Mouse (Mus musculus) gastrocnemius, postnatal 36 days (tissue): ENCODE results near the gene Slc15a4. TPM values are rescaled to one million over a fixed set of nuclear protein-coding genes. Genes with fewer than 3 reads are reported as not detected.
A peak's percentile ranks its signal among the peaks of the same experiment; 100 is the strongest.

Experiments used
- DNase-seq, 2 experiments: peaks; one replicate each; pipeline ENCODE4 v3.0.0; 2022
- intact Hi-C: fragments of 180-260 bp; cut with DNase I; formaldehyde crosslinking; loops from one replicate; pipeline ENCODE4 v1.15.1; 2025
- total RNA-seq, 2 experiments: library from RNA; stranded (reverse); gene quantifications; 2 replicates each; pipeline ENCODE4 v1.2.3; 2021

Gene Slc15a4
- total RNA-seq, 2 experiments from 2014 or later = 9.9 to 11.5 TPM

GRCm38 (mm10) chr5:127624427-127625213 lies 8.1 kb downstream of the Slc15a4 start:
- intact Hi-C loops = no loop called here
- no peak for DNase-seq

GRCm38 (mm10) chr5:127621108-127621507 lies 11.6 kb downstream of the Slc15a4 start:
- intact Hi-C loops = no loop called here
- DNase-seq = no peak

DNA sequence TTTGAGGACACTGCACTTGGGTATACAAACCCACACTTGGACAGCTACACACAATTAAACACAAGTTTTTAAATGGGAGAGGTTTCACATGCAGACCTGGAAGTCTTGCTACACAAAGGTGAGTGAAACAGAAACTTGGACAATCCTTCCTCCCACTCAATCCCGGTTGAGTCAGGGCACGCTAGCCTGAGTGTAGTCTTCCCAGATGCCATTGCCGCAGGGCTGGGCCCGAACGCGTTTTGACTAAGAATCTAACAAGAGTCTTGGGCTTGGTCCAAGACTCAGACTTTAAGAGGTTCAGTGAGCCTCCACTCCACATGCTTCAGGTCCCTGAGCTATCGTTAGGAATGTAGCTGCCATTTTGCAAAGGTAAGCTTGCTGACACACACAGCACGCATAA lies 12.3 kb downstream of the Slc15a4 start:
- no peak for DNase-seq
- intact Hi-C loops = no loop called here

- no peak for DNase-seq
- intact Hi-C loops = no loop called here
These were observed 13.9 kb downstream of the Slc15a4 start for GRCm38 (mm10) chr5:127618834-127619233.

GRCm38 (mm10) chr5:127616884-127617635 lies 15.6 kb downstream of the Slc15a4 start:
- intact Hi-C loops = no loop called here
- peak; percentile 97 to 98 for DNase-seq

DNA sequence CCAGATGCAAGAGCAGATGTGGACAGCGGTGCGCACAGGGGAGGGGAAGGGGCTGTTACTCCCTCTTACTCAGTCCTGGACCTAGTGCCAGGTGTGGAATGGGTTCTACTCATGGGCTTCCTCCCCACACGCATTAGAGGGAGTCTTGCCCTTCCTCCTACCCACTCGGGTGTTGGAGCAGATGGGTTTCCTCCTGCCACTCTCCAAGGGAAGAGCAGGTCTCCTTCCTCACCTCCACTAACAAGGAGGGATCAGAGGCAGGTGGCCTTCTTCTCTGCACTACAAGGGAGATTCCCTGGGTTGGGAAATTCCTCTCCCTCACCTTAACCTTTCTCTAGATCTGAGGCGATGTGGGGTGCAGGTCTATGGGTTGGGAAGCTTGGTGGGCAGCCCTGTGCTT lies 16.5 kb downstream of the Slc15a4 start:
- intact Hi-C loops = no loop called here
- DNase-seq = no peak

DNA sequence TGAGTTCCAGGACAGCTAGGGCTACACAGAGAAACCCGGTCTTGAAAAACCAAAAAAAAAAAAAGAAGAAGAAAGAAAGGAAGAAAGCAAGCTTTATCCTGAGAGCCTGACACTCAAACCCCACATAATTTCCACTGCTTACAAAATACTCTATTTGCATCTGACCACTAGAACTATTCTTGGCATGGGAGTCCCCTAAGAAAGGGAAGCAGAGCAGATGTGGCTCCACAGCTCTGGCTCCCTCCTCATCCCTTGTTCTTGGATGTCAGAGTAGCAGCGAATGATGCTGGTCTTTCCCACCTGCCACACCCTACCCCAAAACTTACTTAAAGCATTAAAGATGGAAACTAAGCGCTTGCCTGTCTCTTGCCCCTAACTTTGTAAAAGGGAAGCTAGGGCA lies 17.2 kb downstream of the Slc15a4 start:
- DNase-seq = no peak
- intact Hi-C loops = no loop called here

- intact Hi-C loops = no loop called here
- DNase-seq = no peak
These were observed 20.3 kb downstream of the Slc15a4 start for GRCm38 (mm10) chr5:127612397-127612796.

- intact Hi-C loops = no loop called here
- DNase-seq = no peak
These were observed 20.8 kb downstream of the Slc15a4 start for GRCm38 (mm10) chr5:127611881-127612280.

GRCm38 (mm10) chr5:127610787-127611509 lies 21.7 kb downstream of the Slc15a4 start:
- peak in 1 of 2 experiments; percentile 43 for DNase-seq
- intact Hi-C loops = no loop called here

DNA sequence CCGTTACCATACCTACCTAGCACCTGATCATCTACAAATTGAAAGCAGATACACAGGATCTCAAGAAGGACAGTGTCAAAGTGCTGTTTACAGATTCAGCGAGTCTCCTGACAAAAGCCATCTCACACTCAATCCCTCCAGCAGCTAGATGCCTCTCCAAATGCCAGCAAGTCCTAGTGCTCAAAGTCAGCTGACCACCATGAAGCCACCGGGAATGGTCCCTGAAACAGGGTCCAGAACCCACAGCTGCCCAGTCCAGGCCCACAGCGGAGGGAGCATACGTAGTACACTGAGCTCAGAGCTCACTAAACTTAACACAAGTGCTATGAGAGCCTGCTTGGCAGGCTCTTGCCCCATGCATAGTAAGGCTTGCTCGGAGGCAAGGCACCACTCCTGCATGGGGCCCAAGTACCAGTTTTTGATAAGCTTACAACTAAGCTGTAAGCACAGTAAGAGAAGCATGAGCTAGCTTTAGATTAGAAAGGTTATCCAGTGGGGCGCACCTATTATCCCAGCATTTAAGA lies 23.4 kb downstream of the Slc15a4 start:
- intact Hi-C loops = no loop called here
- no peak for DNase-seq

- intact Hi-C loops = no loop called here
- DNase-seq = no peak
These were observed 25.2 kb downstream of the Slc15a4 start for GRCm38 (mm10) chr5:127607507-127607906.

DNA sequence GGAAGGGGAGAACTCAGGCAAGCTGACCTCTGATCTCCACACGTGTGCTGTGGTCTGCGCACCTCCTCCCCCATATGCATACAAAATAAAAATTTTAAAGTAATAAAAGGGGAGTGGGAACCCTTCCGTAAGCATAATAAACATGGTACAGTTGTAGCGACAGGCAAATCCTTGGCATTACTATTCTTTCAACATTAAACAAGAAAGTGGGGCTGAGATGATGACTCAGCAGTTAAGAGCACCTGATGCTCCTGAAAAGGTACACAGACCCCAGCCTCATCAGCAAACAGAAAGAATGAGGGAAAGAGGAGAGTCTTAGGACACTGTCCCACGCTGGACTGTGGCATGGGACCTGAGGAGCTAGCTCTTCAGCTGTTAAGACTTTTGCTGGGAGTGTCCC lies 29.7 kb downstream of the Slc15a4 start:
- no peak for DNase-seq
- intact Hi-C loops = no loop called here

DNA sequence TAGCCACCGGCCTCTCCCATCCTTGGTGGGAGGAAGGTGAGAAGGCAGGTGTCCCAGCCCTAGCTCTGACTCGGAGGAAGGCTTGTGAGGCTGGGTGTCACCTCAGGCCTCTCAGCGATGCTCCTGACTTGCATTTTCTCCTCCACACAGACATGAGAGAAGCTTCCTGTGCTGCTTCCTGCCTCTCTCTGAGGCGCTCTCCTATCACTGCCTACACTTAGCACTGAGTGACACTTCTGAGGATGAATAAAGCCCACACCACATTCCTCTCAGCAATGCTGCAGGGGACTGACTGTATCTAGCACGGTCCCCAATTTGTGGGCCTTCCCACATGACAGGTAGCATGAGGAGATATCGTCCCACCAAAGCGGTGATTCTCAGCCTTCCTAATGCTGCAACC lies 35.8 kb downstream of the Slc15a4 start:
- DNase-seq = no peak
- intact Hi-C loops = no loop called here

- intact Hi-C loops = no loop called here
- no peak for DNase-seq
These were observed 37.0 kb downstream of the Slc15a4 start for GRCm38 (mm10) chr5:127595676-127596075.

DNA sequence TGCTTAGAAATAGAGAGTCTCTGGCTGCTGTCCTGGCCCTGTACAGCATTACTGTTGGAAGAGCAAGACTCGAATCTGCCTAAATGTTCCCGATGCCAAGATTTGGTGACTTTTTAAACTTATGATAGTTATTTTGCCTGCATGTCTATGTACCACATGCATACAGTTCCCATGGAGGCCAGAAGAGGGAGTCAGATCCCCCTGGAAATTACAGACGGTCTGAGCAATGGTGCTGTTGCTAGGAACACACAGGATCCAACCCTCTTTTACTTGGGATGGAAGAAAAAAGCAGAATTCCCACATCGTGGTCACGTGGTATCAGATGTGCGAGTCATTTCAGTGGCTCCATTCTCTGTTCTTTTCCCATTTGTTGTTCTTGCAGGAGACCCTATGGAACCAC lies 39.8 kb downstream of the Slc15a4 start:
- intact Hi-C loops = loop anchor here (5.0 kb wide), 1 partner anchor 54 kb away; no protein-coding TSS in a partner anchor
- no peak for DNase-seq

DNA sequence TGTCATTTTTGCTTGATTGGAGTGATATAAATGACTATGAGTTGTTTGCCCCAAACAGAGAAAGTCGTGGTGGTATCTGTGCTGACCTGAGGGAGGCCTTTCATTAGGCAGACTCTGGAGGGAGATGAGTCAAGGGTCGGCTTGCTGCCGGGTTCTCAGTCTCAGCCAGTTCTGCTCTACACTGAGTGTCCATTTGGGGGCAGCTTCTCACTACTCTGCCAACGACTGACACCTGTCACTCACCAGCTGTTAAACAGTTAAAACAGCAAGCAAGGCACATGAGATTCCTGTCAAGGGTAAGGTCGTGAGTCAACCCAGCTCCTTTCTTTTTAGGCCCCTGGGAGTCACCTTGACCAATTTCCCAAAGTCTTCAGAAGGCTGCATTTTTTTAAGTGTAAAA lies 40.3 kb downstream of the Slc15a4 start:
- intact Hi-C loops = loop anchor here (5.0 kb wide), 1 partner anchor 55 kb away; no protein-coding TSS in a partner anchor

GRCm38 (mm10) chr5:127587854-127588253 lies 44.8 kb downstream of the Slc15a4 start:
- no peak for DNase-seq
- intact Hi-C loops = no loop called here

More for the DNA sequence above, 40.3 kb downstream of the Slc15a4 start:
- no peak for DNase-seq

DNA sequence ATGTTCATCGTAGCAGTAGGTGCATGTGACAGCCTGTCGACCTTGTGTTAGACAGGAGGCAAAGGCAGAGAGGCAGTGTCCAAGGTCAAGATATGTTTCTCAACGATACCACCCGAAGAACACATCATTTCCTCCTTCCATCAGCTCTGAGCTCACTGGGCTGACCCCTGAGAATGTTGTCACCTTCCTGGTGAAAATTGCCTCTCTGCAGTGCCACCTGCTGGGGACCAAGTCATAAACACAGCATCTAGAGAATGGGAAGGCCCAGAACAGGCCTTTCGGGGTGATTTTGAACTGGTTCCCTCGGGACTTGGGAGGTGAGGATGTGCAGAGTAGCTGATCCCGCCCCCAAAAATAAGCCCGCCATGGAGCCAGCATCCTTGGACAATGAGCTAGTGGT lies 49.0 kb downstream of the Slc15a4 start:
- intact Hi-C loops = no loop called here
- DNase-seq = no peak

GRCm38 (mm10) chr5:127577419-127577818 lies 55.3 kb downstream of the Slc15a4 start:
- intact Hi-C loops = no loop called here

More at GRCm38 (mm10) chr5:127577419-127577818, 55.3 kb downstream of the Slc15a4 start:
- no peak for DNase-seq
